Mouse (Mus musculus) CH12.LX (cell line): ENCODE measurements around the gene Eogt.

Experiments
- BHLHE40 ChIP-seq: IDR thresholded peaks from 2 replicates; pipeline ENCODE4 v1.6.1; 2011; ENCODE audit warnings: mild to moderate bottlenecking, low read depth, low read length, improper control_type of control experiment
- CTCF ChIP-seq, 2 experiments: IDR thresholded peaks in 1 of 2; conservative IDR thresholded peaks in 1 of 2; 2 replicates each; pipeline ENCODE4 v1.5.1; 2011 to 2012; ENCODE audit warnings: low read depth in 2 of 2, low read length in 2 of 2, improper control_type of control experiment in 1 of 2, inconsistent platforms in 1 of 2, mild to moderate bottlenecking in 1 of 2, moderate library complexity in 1 of 2
- E2F4 ChIP-seq: IDR thresholded peaks from 2 replicates; pipeline ENCODE4 v1.6.1; 2011; ENCODE audit warnings: low read depth, low read length, improper control_type of control experiment; ENCODE audit not compliant: insufficient replicate concordance
- KAT2A ChIP-seq: IDR thresholded peaks from 2 replicates; pipeline ENCODE4 v1.6.1; 2012; ENCODE audit warnings: low read length, improper control_type of control experiment, inconsistent platforms; ENCODE audit not compliant: insufficient replicate concordance
- MAX ChIP-seq: IDR thresholded peaks from 2 replicates; pipeline ENCODE4 v1.6.1; 2011; ENCODE audit warnings: low read length, improper control_type of control experiment
- MAZ ChIP-seq: IDR thresholded peaks from 2 replicates; pipeline ENCODE4 v1.6.1; 2012; ENCODE audit warnings: low read depth, mild to moderate bottlenecking, inconsistent platforms, low read length, improper control_type of control experiment, moderate library complexity
- POLR2A ChIP-seq: IDR thresholded peaks from 2 replicates; pipeline ENCODE4 v1.6.1; 2011; ENCODE audit warnings: low read depth, mild to moderate bottlenecking, improper control_type of control experiment, low read length

- TF ChIP-seq MAX (no peak), CTCF (conservative IDR thresholded peaks at IDR 0.05 in 1 of 2, IDR thresholded peaks at IDR 0.05 in 1 of 2; ENCODE audit: low read depth in 2 of 2, low read length in 2 of 2) (no peak), E2F4 (no peak), BHLHE40 (no peak), MAZ (no peak), POLR2A (no peak), KAT2A (no peak)
These were observed 739 bp upstream of the Eogt start for GRCm38 (mm10) chr6:97149721-97150120.
